Mouse (Mus musculus): Measurements from ENCODE around the gene Usb1. TPM values are rescaled to one million over a fixed set of nuclear protein-coding genes. Genes with fewer than 3 reads are reported as not detected.
"Not testable (repeated sequence)": the region's sequence is repeated elsewhere in the genome, so short reads cannot be mapped to it uniquely, and the experiment has no call there.

Gene Usb1
- polyA plus RNA-seq, 1 experiment from 2014 or later, result 45.2 TPM

DNA sequence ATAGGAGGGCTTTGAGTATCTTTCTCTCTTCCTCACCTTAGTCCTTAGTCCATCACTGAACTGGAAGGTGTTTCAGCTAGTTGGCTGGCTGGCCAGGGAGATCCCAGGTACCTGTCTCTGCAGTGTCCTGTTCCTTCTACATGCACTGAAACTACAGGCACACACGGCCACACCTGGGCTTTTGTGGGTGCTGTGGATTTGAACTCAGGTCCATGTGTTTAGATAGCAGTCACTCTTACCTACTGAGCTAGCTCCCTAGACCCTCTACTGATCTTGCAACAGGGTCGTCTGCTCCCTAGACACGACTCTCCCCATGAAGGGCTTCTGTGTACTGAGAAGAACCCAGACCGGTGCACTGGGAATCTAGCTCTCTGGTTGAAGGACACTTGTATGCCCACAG is 45.0 kb downstream of the Usb1 start:
- no peak overlapping the region for H3K9ac ChIP-seq
- 85% methylated on average over 4 of the region's 4 CpGs for WGBS
- H3K4me3 ChIP-seq, result no peak overlapping the region
- H3K27me3 ChIP-seq, result no peaks in the 10 kb centered on the region
- no peak overlapping the region for H3K4me2 ChIP-seq
- no peak for ATAC-seq (ENCODE audit: insufficient number of reproducible peaks, insufficient read depth, low FRiP score, low TSS enrichment, low read depth)
- peaks cover 12% of the 10 kb centered on the region for H3K4me1 ChIP-seq
- peaks cover 3% of the 10 kb centered on the region; the same call in 1 of the 2 replicates for H3K36me3 ChIP-seq
- H3K9me3 ChIP-seq, result no peaks in the 10 kb centered on the region
- no peak overlapping the region for H3K27ac ChIP-seq

DNA sequence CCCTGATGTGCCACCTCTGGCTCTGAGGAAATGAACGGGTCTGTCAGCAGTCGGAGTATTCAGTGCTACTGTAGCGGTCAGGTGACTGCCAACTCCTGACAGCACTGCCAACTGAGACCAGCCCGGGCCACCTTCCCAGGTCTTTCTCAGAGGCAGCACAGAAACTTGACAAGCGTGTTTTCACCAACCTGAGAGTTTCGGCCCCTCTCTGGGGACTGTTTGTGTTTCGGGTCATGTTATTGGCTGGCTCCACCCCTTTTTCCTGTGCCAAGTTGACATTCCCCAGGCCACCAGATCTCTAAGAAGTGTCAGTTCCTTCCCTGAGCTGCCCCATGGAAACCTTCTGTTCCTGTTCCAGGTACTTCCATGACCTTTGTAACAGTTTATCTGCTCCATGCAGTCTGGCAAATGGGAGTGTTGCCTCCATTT is 45.8 kb downstream of the Usb1 start:
- H3K4me1 ChIP-seq, result peaks cover 12% of the 10 kb centered on the region
- H3K4me2 ChIP-seq, result no peak overlapping the region
- no peaks in the 10 kb centered on the region for H3K9me3 ChIP-seq
- WGBS, result 37% methylated on average over 7 of the region's 7 CpGs
- H3K9ac ChIP-seq, result no peak overlapping the region
- ATAC-seq (ENCODE audit: insufficient number of reproducible peaks, insufficient read depth, low FRiP score, low TSS enrichment, low read depth), result peak; percentile 23; the same call in 1 of the 2 replicates
- H3K36me3 ChIP-seq, result no peaks in the 10 kb centered on the region
- no peaks in the 10 kb centered on the region for H3K27me3 ChIP-seq
- H3K4me3 ChIP-seq, result no peak overlapping the region
- H3K27ac ChIP-seq, result peak overlapping the region; percentile 28; the same call in 1 of the 2 replicates

DNA sequence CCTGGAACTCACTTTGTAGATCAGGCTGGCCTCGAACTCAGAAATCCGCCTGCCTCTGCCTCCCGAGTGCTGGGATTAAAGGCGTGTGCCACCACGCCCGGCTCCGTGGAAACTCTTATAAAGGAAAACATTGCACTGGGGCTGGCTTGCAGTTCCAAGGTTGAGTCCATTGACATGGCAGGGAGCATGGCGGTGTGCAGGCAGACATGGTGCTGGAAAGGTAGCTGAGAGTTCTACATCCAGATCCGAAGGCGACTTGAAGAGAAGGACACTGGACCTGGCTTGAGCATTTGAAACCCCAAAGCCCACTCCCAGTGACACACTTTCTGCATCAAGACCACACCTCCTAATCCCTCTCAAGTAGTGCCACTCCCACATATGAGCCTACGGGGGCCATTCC is 46.8 kb downstream of the Usb1 start:
- not testable (repeated sequence) for H3K27me3 ChIP-seq; H3K4me3 ChIP-seq; H3K9ac ChIP-seq; H3K36me3 ChIP-seq; H3K9me3 ChIP-seq; H3K27ac ChIP-seq; ATAC-seq (ENCODE audit: insufficient number of reproducible peaks, insufficient read depth, low FRiP score, low TSS enrichment, low read depth); H3K4me2 ChIP-seq
- 96% methylated on average over 11 of the region's 11 CpGs for WGBS
- H3K4me1 ChIP-seq, result peaks cover 12% of the 10 kb centered on the region

DNA sequence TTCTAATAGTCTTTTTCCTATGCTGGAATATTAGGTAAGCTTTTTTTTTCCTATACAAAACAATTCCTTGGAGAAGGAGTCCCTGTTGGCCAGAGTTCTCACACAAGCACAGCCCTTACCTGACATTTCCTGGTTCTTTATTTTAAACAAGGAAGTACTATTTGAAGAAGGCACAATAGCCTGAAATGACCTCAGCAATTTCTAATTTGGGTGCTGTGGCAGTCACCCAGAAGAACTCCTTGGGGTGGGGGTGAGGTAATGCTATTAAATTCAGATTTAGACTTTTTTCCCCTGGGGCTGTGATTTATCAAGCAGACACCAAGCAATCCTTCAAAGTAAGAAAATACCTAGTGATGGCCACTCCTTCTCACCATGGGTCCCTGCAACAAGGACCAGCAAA is 48.9 kb downstream of the Usb1 start:
- H3K36me3 ChIP-seq, result no peaks in the 10 kb centered on the region
- H3K4me1 ChIP-seq, result peaks cover 12% of the 10 kb centered on the region
- H3K9ac ChIP-seq, result no peak overlapping the region
- no peak for ATAC-seq (ENCODE audit: insufficient number of reproducible peaks, insufficient read depth, low FRiP score, low TSS enrichment, low read depth)
- H3K27ac ChIP-seq, result no peak overlapping the region
- H3K27me3 ChIP-seq, result no peaks in the 10 kb centered on the region
- no peak overlapping the region for H3K4me2 ChIP-seq
- no peak overlapping the region for H3K4me3 ChIP-seq
- H3K9me3 ChIP-seq, result peaks cover 3% of the 10 kb centered on the region; the same call in 1 of the 2 replicates

DNA sequence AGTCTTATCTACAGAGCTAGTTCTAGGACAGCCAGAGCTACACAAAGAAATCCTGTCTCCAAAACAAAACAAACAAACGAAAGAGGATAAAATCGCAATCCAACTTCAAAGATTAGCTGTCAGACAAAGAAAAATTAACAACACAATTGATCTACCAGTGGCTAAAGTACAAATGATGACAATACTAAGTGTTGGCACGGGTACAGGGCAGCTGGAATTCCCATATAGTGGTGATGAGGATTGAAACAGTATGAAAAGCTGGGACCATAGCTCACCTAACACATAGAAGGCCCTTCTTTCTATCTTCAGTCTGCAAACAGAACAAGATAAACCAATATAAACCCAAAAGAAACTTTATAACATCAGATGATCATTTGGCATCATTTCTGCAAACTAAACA is 49.5 kb downstream of the Usb1 start:
- Histone ChIP-seq H3K4me1 (peaks cover 12% of the 10 kb centered on the region), H3K9ac (no peak overlapping the region), H3K4me3 (no peak overlapping the region), H3K36me3 (no peaks in the 10 kb centered on the region), H3K9me3 (peaks cover 3% of the 10 kb centered on the region; the same call in 1 of the 2 replicates), H3K4me2 (no peak overlapping the region), H3K27ac (no peak overlapping the region), H3K27me3 (no peaks in the 10 kb centered on the region)
- no peak for ATAC-seq (ENCODE audit: insufficient number of reproducible peaks, insufficient read depth, low FRiP score, low TSS enrichment, low read depth)
- 82% methylated on average over 3 of the region's 3 CpGs for WGBS

DNA sequence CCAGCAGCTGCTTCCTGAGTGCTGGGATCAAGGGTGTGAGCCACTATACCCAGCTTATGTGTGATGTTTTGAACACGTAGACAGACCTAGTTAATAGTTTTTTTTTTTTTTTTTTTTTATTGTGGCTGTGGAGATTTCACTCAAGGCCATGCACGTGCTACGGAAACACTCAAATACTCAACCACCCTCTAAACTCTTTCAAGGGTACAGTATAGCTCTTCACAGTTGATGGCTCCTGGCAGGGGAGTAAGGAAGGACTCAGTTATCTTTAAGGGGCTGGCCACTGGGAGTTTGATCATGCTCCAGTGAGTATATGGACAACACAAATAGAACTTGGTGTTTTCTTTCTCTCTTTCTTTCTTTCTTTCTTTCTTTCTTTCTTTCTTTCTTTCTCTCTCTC is 52.4 kb downstream of the Usb1 start:
- ATAC-seq (ENCODE audit: insufficient number of reproducible peaks, insufficient read depth, low FRiP score, low TSS enrichment, low read depth), result no peak
- peaks cover 3% of the 10 kb centered on the region; the same call in 1 of the 2 replicates for H3K9me3 ChIP-seq
- no peaks in the 10 kb centered on the region for H3K36me3 ChIP-seq
- no peak overlapping the region for H3K4me3 ChIP-seq
- no peak overlapping the region for H3K27ac ChIP-seq
- H3K9ac ChIP-seq, result no peak overlapping the region
- H3K4me2 ChIP-seq, result no peak overlapping the region
- WGBS, result 88% methylated on average over 3 of the region's 3 CpGs
- H3K27me3 ChIP-seq, result no peaks in the 10 kb centered on the region
- no peaks in the 10 kb centered on the region for H3K4me1 ChIP-seq

DNA sequence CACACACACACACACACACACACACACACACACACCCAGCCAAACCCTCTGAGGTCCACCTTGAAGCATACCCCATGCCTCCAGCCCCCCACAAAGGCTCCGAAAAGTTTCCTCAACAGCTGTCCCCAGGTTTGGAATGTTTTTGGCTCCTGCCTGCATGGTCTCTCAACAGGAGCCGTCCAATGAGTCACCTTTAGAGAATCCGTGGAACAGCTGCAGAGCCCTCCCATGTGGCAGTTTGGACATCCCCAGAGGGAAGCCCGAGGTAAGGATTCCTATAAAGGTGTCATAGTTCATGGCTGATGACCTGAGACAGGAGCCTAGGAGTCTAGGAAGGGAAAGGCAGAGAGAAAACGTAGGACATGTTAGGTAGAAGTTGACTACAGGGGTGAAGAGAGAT is 54.0 kb downstream of the Usb1 start:
- no peaks in the 10 kb centered on the region for H3K4me1 ChIP-seq
- WGBS, result 67% methylated on average over 5 of the region's 5 CpGs
- H3K4me3 ChIP-seq, result no peak overlapping the region
- H3K9me3 ChIP-seq, result peaks cover 3% of the 10 kb centered on the region; the same call in 1 of the 2 replicates
- no peak overlapping the region for H3K4me2 ChIP-seq
- no peak overlapping the region for H3K27ac ChIP-seq
- no peaks in the 10 kb centered on the region for H3K27me3 ChIP-seq
- ATAC-seq (ENCODE audit: insufficient number of reproducible peaks, insufficient read depth, low FRiP score, low TSS enrichment, low read depth), result no peak
- no peaks in the 10 kb centered on the region for H3K36me3 ChIP-seq
- H3K9ac ChIP-seq, result no peak overlapping the region

DNA sequence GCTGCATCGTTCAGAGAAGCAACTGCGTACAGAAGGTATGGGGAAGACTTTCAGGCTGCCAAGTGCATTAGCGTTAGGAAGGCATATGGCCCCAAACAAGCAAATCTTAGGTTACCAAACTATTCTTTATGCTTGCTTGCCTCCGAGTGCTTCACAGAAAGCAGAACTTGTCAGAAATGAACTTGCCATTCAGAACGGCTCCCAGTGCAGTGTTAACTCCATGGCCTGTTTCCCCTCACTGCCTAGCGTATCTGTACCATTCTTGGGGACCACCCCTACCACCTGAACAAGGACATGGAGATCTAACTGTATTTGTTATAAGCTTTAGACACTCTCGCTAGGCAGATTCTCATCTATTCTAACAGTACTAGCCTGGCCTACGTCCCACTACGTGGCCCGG is 55.1 kb downstream of the Usb1 start:
- Histone ChIP-seq H3K4me1 (no peaks in the 10 kb centered on the region), H3K27me3 (no peaks in the 10 kb centered on the region), H3K36me3 (no peaks in the 10 kb centered on the region), H3K9me3 (peaks cover 3% of the 10 kb centered on the region; the same call in 1 of the 2 replicates), H3K27ac (no peak overlapping the region), H3K9ac (no peak overlapping the region), H3K4me3 (no peak overlapping the region), H3K4me2 (no peak overlapping the region)
- no peak for ATAC-seq (ENCODE audit: insufficient number of reproducible peaks, insufficient read depth, low FRiP score, low TSS enrichment, low read depth)
- whole genome bisulfite sequencing, result 84% methylated on average over 10 of the region's 10 CpGs

DNA sequence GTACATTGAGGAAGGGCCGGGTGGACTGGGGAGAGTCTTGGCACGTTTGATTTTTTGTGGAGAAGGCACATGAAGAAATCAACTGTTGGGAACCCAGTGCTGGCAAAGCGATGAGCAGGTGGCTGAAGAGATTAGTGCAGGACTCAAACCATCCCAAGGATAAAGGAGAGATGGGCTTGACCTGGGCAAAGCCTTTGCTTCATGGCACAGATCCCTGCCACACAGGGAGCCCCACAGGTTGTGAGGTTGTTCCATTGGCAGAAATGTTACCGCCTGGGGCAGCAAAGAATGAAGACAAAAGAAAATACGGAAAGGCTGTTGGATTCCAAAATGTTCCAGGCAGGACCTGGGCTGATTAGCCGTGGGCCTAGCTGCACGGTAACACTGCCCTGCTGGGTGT is 55.9 kb downstream of the Usb1 start:
- 79% methylated on average over 7 of the region's 7 CpGs for WGBS
- no peak for ATAC-seq (ENCODE audit: insufficient number of reproducible peaks, insufficient read depth, low FRiP score, low TSS enrichment, low read depth)

DNA sequence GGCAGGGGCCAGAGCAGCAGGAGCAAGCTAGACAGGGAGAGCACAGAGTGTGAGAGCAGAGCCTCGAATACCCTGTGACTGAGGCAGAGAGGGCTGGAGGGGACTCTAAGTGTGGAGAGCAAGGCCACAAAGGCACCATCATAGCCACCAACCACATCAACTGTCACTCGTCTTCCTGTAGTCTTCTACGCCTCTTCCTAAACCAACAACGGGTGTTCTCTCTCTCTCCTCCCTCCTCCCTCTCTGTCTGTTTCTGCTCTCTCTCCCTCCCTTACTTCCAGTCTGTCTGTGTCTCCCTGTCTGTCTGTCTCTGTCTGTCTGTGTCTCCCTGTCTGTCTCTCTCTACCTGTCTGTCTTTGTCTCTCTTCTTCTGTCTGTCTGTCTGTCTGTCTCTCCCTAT is 58.2 kb downstream of the Usb1 start:
- Histone ChIP-seq H3K27ac (no peak overlapping the region), H3K9ac (no peak overlapping the region), H3K4me3 (no peak overlapping the region), H3K4me2 (no peak overlapping the region), H3K9me3 (peaks cover under 1% of the 10 kb centered on the region; the same call in 1 of the 2 replicates), H3K36me3 (no peaks in the 10 kb centered on the region), H3K4me1 (peaks cover 5% of the 10 kb centered on the region), H3K27me3 (no peaks in the 10 kb centered on the region)
- 58% methylated on average over 4 of the region's 4 CpGs for WGBS
- ATAC-seq (ENCODE audit: insufficient number of reproducible peaks, insufficient read depth, low FRiP score, low TSS enrichment, low read depth), result no peak

More for the DNA sequence above, 55.9 kb downstream of the Usb1 start:
- Histone ChIP-seq H3K9ac (no peak overlapping the region), H3K36me3 (no peaks in the 10 kb centered on the region), H3K9me3 (peaks cover 3% of the 10 kb centered on the region; the same call in 1 of the 2 replicates), H3K27me3 (no peaks in the 10 kb centered on the region), H3K27ac (no peak overlapping the region), H3K4me1 (no peaks in the 10 kb centered on the region), H3K4me2 (no peak overlapping the region), H3K4me3 (no peak overlapping the region)

DNA sequence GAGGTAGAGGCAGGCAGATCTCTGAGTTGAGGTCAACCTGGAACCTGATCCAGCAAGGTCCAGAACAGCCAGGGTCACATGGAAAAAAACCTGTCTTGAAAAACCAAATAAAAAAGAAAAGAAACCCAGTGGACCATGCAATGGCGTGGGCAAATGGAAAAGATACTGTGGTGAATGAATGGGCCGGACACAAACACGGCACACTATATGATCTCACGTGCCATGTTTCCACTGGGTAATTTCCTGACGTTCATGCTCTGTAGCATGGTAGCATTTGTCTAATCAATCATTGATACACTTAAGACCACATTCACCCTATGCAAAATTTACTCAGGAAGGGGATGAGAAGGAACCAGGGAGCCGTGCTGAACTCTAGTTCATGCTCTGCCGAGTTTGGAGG is 59.0 kb downstream of the Usb1 start:
- no peak overlapping the region for H3K4me2 ChIP-seq
- no peak overlapping the region for H3K9ac ChIP-seq
- no peak overlapping the region for H3K4me3 ChIP-seq
- peaks cover 10% of the 10 kb centered on the region for H3K4me1 ChIP-seq
- no peaks in the 10 kb centered on the region for H3K27me3 ChIP-seq
- H3K36me3 ChIP-seq, result no peaks in the 10 kb centered on the region
- H3K27ac ChIP-seq, result no peak overlapping the region
- WGBS, result 86% methylated on average over 7 of the region's 7 CpGs
- ATAC-seq (ENCODE audit: insufficient number of reproducible peaks, insufficient read depth, low FRiP score, low TSS enrichment, low read depth), result no peak
- no peaks in the 10 kb centered on the region for H3K9me3 ChIP-seq

DNA sequence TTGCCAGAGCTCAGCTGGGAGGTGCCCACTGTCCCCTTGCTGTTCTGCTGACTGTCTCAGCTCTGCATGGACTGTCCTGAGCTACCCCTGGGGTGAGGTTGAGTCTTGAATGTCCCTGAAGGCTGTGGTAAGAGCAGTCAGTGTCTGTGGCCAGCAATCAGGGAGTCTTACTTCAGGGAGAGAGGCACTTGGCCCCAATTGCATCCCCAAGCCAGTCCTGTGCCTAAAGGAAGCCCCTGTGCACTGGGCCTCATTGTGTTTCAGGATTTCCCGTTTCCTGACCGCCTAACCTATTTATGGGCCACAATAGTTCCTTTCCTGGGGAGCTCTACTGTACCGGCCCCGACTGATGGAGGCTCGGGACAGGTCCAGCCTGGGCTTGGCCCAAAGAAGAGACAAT is 60.5 kb downstream of the Usb1 start:
- H3K36me3 ChIP-seq, result no peaks in the 10 kb centered on the region
- no peak for ATAC-seq (ENCODE audit: insufficient number of reproducible peaks, insufficient read depth, low FRiP score, low TSS enrichment, low read depth)
- H3K4me3 ChIP-seq, result no peak overlapping the region
- peak overlapping the region; percentile 51; the same call in 1 of the 2 replicates for H3K27ac ChIP-seq
- no peaks in the 10 kb centered on the region for H3K27me3 ChIP-seq
- H3K4me1 ChIP-seq, result peaks cover 23% of the 10 kb centered on the region
- whole genome bisulfite sequencing, result 66% methylated on average over 5 of the region's 5 CpGs
- H3K9ac ChIP-seq, result no peak overlapping the region
- no peak overlapping the region for H3K4me2 ChIP-seq
- H3K9me3 ChIP-seq, result no peaks in the 10 kb centered on the region
